Mouse (Mus musculus): Measurements from ENCODE around the gene Nhlrc1.

The Nhlrc1 gene

GRCm38 (mm10) chr13:47014334-47015194 lies at the start of gene Nhlrc1:
Gene Nhlrc1 (minus strand): TSS chr13:47014850.
- peak; percentile 72 to 77 for DNase-seq

- no peak for DNase-seq
Observed at GRCm38 (mm10) chr13:47063985-47064760, 49.5 kb upstream of the Nhlrc1 start.

- DNase-seq, result no peak
Observed at GRCm38 (mm10) chr13:47062756-47063155, 48.1 kb upstream of the Nhlrc1 start.

GRCm38 (mm10) chr13:47056781-47057180 lies 42.1 kb upstream of the Nhlrc1 start:
- no peak for DNase-seq

GRCm38 (mm10) chr13:47056126-47056525 lies 41.5 kb upstream of the Nhlrc1 start:
- peak; percentile 3 for DNase-seq

- no peak for DNase-seq
Observed at GRCm38 (mm10) chr13:47053971-47054370, 39.3 kb upstream of the Nhlrc1 start.

- DNase-seq, result no peak
Observed at GRCm38 (mm10) chr13:47050009-47050408, 35.4 kb upstream of the Nhlrc1 start.

GRCm38 (mm10) chr13:47047996-47048395 lies 33.3 kb upstream of the Nhlrc1 start:
- DNase-seq, result no peak

- DNase-seq, result peak; percentile 29 to 30
Observed at GRCm38 (mm10) chr13:47044617-47044947, 29.9 kb upstream of the Nhlrc1 start, which contains the start of gene Tpmt. Gene Tpmt (minus strand): TSS chr13:47044737.

GRCm38 (mm10) chr13:47043833-47044616 lies 29.4 kb upstream of the Nhlrc1 start:
- peak in 1 of 2 experiments; percentile 34 for DNase-seq

- peak; percentile 99 to 100 for DNase-seq
Observed at GRCm38 (mm10) chr13:47043030-47043680, 28.5 kb upstream of the Nhlrc1 start, which contains the start of gene Kdm1b. Gene Kdm1b (plus strand): TSS chr13:47043499.

- no peak for DNase-seq
Observed at GRCm38 (mm10) chr13:47042024-47042633, 27.5 kb upstream of the Nhlrc1 start.

- no peak for DNase-seq
Observed at GRCm38 (mm10) chr13:47040061-47040460, 25.4 kb upstream of the Nhlrc1 start.

GRCm38 (mm10) chr13:47037946-47038345 lies 23.3 kb upstream of the Nhlrc1 start:
- no peak for DNase-seq

GRCm38 (mm10) chr13:47033602-47034001 lies 19.0 kb upstream of the Nhlrc1 start:
- no peak for DNase-seq

GRCm38 (mm10) chr13:47030376-47031107 lies 15.9 kb upstream of the Nhlrc1 start:
- DNase-seq, result no peak

GRCm38 (mm10) chr13:47020798-47021197 lies 6.1 kb upstream of the Nhlrc1 start:
- no peak for DNase-seq

- DNase-seq, result no peak
Observed at GRCm38 (mm10) chr13:47019774-47020173, 5.1 kb upstream of the Nhlrc1 start.

- DNase-seq, result peak in 1 of 2 experiments; percentile 3
Observed at GRCm38 (mm10) chr13:47017259-47017658, 2.6 kb upstream of the Nhlrc1 start.

- DNase-seq, result no peak
Observed at GRCm38 (mm10) chr13:47015195-47015501, 498 bp upstream of the Nhlrc1 start.

- DNase-seq, result no peak
Observed at GRCm38 (mm10) chr13:47013740-47014139, 910 bp downstream of the Nhlrc1 start.

Data from B cell, adult 2 months (primary cell).